Mouse (Mus musculus) liver, postnatal 0 days (tissue): ENCODE results near the gene Fibp. TPM values are rescaled to one million over a fixed set of nuclear protein-coding genes. Genes with fewer than 3 reads are reported as not detected.

Experiments used
- ATAC-seq: fragments of 200-750 bp; cut with Nextera tagmentation; 2 replicates; pipeline ENCODE4 v1.8.0; 2017; ENCODE audit warnings: mild to moderate bottlenecking, moderate library complexity
- DNase-seq: peaks from one replicate; pipeline ENCODE4 v3.0.0-alpha.2; 2016
- H3K27ac ChIP-seq: fragments of 300-500 bp; sonication (generic); 2 replicates; pipeline ENCODE4 v1.5.1; 2014; ENCODE audit warnings: antibody characterized with exemption, moderate library complexity, mild to moderate bottlenecking, low read depth
- H3K27me3 ChIP-seq: fragments of 300-500 bp; sonication (generic); 2 replicates; pipeline ENCODE4 v1.6.1; 2014; ENCODE audit warnings: low read length, control low read depth, mixed read lengths; ENCODE audit not compliant: insufficient read depth
- H3K36me3 ChIP-seq: fragments of 300-500 bp; sonication (generic); replicated peaks from 2 replicates; pipeline ENCODE4 v1.6.1; 2014; ENCODE audit warnings: mild to moderate bottlenecking, control low read depth, low read length, moderate library complexity, mixed read lengths; ENCODE audit not compliant: insufficient read depth
- H3K4me1 ChIP-seq: fragments of 300-500 bp; sonication (generic); 2 replicates; pipeline ENCODE4 v1.6.1; 2014; ENCODE audit warnings: antibody characterized with exemption, mild to moderate bottlenecking, control low read depth; ENCODE audit not compliant: insufficient read depth
- H3K4me2 ChIP-seq: fragments of 300-500 bp; sonication (generic); 2 replicates; pipeline ENCODE4 v1.6.1; 2014; ENCODE audit warnings: low read depth, mild to moderate bottlenecking, low read length, moderate library complexity, mixed read lengths
- H3K4me3 ChIP-seq: fragments of 300-500 bp; sonication (generic); 2 replicates; pipeline ENCODE4 v1.5.1; 2014; ENCODE audit warnings: low read depth, low read length
- H3K9ac ChIP-seq: fragments of 300-500 bp; sonication (generic); replicated peaks from 2 replicates; pipeline ENCODE4 v1.6.1; 2014; ENCODE audit warnings: mild to moderate bottlenecking, moderate library complexity
- H3K9me3 ChIP-seq: fragments of 300-500 bp; sonication (generic); 2 replicates; pipeline ENCODE4 v1.6.1; 2016; ENCODE audit warnings: mild to moderate bottlenecking, control low read depth, low read length, mixed read lengths
- CTCF ChIP-seq: sonication (generic); IDR thresholded peaks from 2 replicates; pipeline ENCODE4 v1.5.1; 2016; ENCODE audit warnings: antibody characterized with exemption, low read depth
- EP300 ChIP-seq: IDR thresholded peaks from 2 replicates; pipeline ENCODE4 v1.6.1; 2016; ENCODE audit warnings: antibody characterized with exemption, low read depth, mild to moderate bottlenecking
- WGBS: fragments of 180-500 bp; shearing (Covaris S2); extraction: QIAGEN DNeasy Blood & Tissue Kit; methylation state at CpG from one replicate; pipeline ENCODE4 v1.1.7; 2014; ENCODE audit not compliant: insufficient replicate concordance; 5-methylcytosine and 5-hydroxymethylcytosine counted together
- polyA plus RNA-seq: library from polyadenylated mRNA; unstranded; fragments of >200 nt; fragmentation: Nextera tagmentation; extraction: Ambion mirVana; gene quantifications from 2 replicates; pipeline ENCODE4 v1.2.1, GENCODE M21; 2015

Fibp gene
- polyA plus RNA-seq, 1 experiment from 2014 or later = 35.6 TPM

- Histone ChIP-seq H3K4me2 (no peak overlapping the region), H3K27ac (no peak overlapping the region), H3K9me3 (no peaks in the 10 kb centered on the region), H3K36me3 (peaks cover 31% of the 10 kb centered on the region), H3K4me3 (no peak overlapping the region), H3K4me1 (peaks cover 11% of the 10 kb centered on the region), H3K27me3 (no peaks in the 10 kb centered on the region), H3K9ac (no peak overlapping the region)
- ATAC-seq (no peak), DNase-seq (no peak)
- no peak for TF ChIP-seq EP300
- no peak for TF ChIP-seq CTCF
- WGBS = 73% methylated on average over 9 of the region's 9 CpGs
Measured at GRCm38 (mm10) chr19:5419630-5420029, 40.8 kb upstream of the Fibp start.

DNA sequence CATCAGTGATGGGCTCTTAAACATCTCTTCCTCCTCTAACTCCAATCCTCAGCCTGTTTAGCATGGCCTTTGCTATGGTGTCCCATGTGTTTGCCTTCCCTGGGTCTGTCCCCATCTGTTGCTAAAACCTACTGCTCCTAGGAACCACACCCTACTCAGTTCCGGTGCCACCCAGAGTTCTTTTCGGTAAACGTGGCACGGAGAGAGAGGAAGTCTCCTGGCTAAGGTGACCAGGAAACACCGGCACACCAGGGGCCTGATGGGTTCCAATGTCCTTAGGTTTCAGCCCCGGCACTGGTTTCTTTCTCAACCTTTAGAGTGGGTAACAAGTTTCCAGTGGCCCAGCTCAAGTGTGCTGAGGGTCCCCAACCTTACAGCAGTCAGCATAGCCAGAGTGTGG lies 39.8 kb upstream of the Fibp start:
- no peak overlapping the region for H3K9ac ChIP-seq
- WGBS = 78% methylated on average over 6 of the region's 6 CpGs
- peaks cover 31% of the 10 kb centered on the region for H3K36me3 ChIP-seq
- no peak overlapping the region for H3K4me2 ChIP-seq
- peaks cover 11% of the 10 kb centered on the region for H3K4me1 ChIP-seq
- H3K27ac ChIP-seq = no peak overlapping the region
- no peaks in the 10 kb centered on the region for H3K9me3 ChIP-seq
- ATAC-seq (no peak), DNase-seq (no peak)
- TF ChIP-seq CTCF = no peak
- no peak for TF ChIP-seq EP300
- no peak overlapping the region for H3K4me3 ChIP-seq
- H3K27me3 ChIP-seq = no peaks in the 10 kb centered on the region

DNA sequence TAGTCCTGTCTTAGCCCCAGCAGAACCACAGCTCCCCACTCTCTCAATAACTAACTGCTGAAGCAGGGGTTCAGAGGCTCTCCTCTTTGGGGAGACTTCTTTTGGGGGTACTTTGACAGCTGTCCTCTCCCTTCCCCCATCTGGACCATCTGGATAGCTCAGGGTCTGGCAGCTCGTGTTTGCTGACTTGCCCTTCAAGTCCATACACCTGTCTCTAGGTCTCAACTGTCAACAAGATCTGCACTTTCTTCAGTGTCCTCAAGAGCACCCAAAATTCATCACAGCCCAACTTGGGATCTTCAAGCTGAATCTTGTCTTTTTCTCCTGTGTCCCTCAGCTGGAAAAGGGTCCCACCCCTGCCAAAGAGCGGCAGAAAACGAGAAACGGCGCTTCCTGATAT lies 38.6 kb upstream of the Fibp start:
- DNase-seq (no peak), ATAC-seq (no peak)
- Histone ChIP-seq H3K27ac (no peak overlapping the region), H3K4me3 (no peak overlapping the region), H3K4me2 (no peak overlapping the region), H3K27me3 (no peaks in the 10 kb centered on the region), H3K4me1 (peaks cover 19% of the 10 kb centered on the region), H3K9me3 (no peaks in the 10 kb centered on the region), H3K9ac (no peak overlapping the region), H3K36me3 (peaks cover 37% of the 10 kb centered on the region)
- TF ChIP-seq EP300 (no peak), CTCF (no peak)
- 83% methylated on average over 5 of the region's 5 CpGs for WGBS

DNA sequence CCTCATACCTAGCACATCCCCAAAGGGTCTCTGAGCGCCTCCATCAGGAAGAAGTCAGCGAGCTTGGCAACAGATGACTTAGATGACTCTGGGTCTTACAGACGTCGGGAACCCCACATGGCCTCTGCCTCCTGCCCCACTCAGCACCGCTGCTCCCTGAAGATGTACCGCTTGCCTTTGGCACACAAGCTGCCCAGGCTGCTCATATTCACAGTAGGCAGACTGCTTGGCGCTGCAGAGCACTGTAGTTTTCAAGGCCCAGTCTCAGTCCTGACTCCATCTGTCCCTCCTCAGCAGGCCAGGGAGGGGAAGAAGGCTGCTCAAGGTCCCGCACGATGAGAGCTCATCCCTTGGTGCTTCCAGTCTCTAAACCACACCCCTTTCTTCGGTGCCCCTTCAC lies 38.1 kb upstream of the Fibp start:
- no peak overlapping the region for H3K9ac ChIP-seq
- no peak overlapping the region for H3K4me2 ChIP-seq
- WGBS = 88% methylated on average over 10 of the region's 10 CpGs
- H3K4me1 ChIP-seq = peaks cover 22% of the 10 kb centered on the region
- no peaks in the 10 kb centered on the region for H3K27me3 ChIP-seq
- no peaks in the 10 kb centered on the region for H3K9me3 ChIP-seq
- H3K27ac ChIP-seq = no peak overlapping the region
- H3K36me3 ChIP-seq = peaks cover 38% of the 10 kb centered on the region
- no peak for ATAC-seq
- TF ChIP-seq CTCF (no peak), EP300 (no peak)
- no peak for DNase-seq
- H3K4me3 ChIP-seq = no peak overlapping the region

GRCm38 (mm10) chr19:5422895-5423443 lies 37.4 kb upstream of the Fibp start:
- no peak overlapping the region for H3K4me3 ChIP-seq
- ATAC-seq = no peak
- WGBS = 84% methylated on average over 9 of the region's 9 CpGs

GRCm38 (mm10) chr19:5423561-5423960 lies 36.9 kb upstream of the Fibp start:
- no peak for DNase-seq
- no peak for ATAC-seq
- Histone ChIP-seq H3K4me3 (peak overlapping the region; percentile 93), H3K4me2 (peak overlapping the region; percentile 97), H3K4me1 (peaks cover 22% of the 10 kb centered on the region), H3K9me3 (no peaks in the 10 kb centered on the region), H3K27ac (peak overlapping the region; percentile 92), H3K36me3 (peaks cover 31% of the 10 kb centered on the region), H3K9ac (peak overlapping the region; percentile 94), H3K27me3 (no peaks in the 10 kb centered on the region)
- 56% methylated on average over 12 of the region's 12 CpGs for WGBS
- no peak for TF ChIP-seq EP300
- TF ChIP-seq CTCF = no peak

More at GRCm38 (mm10) chr19:5422895-5423443, 37.4 kb upstream of the Fibp start:
- no peak overlapping the region for H3K27ac ChIP-seq
- H3K36me3 ChIP-seq = peaks cover 31% of the 10 kb centered on the region
- TF ChIP-seq CTCF = no peak
- no peak for TF ChIP-seq EP300
- no peaks in the 10 kb centered on the region for H3K27me3 ChIP-seq
- no peak for DNase-seq
- H3K4me1 ChIP-seq = peaks cover 22% of the 10 kb centered on the region
- H3K9me3 ChIP-seq = no peaks in the 10 kb centered on the region
- H3K4me2 ChIP-seq = no peak overlapping the region; the same call in 1 of the 2 replicates
- peak overlapping the region; percentile 94; the same call in 1 of the 2 replicates for H3K9ac ChIP-seq
